In the genomic region with DNA sequence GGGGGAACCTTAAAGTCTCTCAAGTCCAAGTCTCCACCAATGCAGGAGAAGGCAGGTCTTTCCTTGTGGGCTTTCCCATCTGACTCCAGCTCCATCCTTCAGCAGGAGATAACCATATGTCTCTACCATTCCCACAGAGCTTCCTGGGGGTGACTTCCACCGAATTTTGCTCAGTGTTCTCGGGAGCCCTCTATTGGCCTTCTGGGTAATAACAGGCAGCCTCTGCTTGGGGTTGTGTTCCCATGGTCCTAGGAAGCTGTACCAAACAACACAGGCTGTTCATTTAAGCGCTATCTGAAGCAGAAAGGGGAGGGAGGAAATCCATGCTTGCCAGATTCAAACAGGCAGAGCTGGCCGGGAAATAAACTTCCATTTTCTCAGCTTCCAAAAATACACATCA, we compare ENCODE assay signal across 7 mouse cellular contexts.
DNase-seq lines count a peak whose midpoint lies in the region; TF ChIP-seq lines count a peak whose summit lies in the region.

No protein-coding gene starts in this region.

- H3K36me3 ChIP-seq in CH12.LX (replicated peaks in 1 of 2; ENCODE audit: control insufficient read depth in 1 of 2, insufficient read depth in 1 of 2, low read length in 1 of 2) (no peaks in the 10 kb centered on the region), MEL (ENCODE audit: control insufficient read depth in 1 of 2, insufficient read depth in 2 of 2, low read length in 2 of 2) (no peaks in the 10 kb centered on the region)

- TF ChIP-seq CTCF in CH12.LX (conservative IDR thresholded peaks at IDR 0.05 in 1 of 2, IDR thresholded peaks at IDR 0.05 in 1 of 2; ENCODE audit: low read depth in 2 of 2, low read length in 2 of 2), result peak; percentile 69 to 72
- TF ChIP-seq CTCF in MEL (IDR thresholded peaks at IDR 0.05 in 2 of 3, conservative IDR thresholded peaks at IDR 0.05 in 1 of 3; ENCODE audit: control insufficient read depth in 1 of 3, insufficient read depth in 1 of 3, low read depth in 2 of 3, low read length in 3 of 3, poor library complexity in 1 of 3, severe bottlenecking in 1 of 3), result peak; percentile 5 to 26 (median 17); a peak in 3 of 6 replicates
- TF ChIP-seq CTCF in lung, adult 2 months (IDR thresholded peaks at IDR 0.05; ENCODE audit: insufficient read depth, low read length), result peak; percentile 45

- no peak for TF ChIP-seq EP300 in CH12.LX (IDR thresholded peaks at IDR 0.05; ENCODE audit: low read length)
- no peak for TF ChIP-seq EP300 in MEL (IDR thresholded peaks at IDR 0.05; ENCODE audit: low read depth in 1 of 2, low read length in 2 of 2)

- H3K9ac ChIP-seq in CH12.LX (ENCODE audit: insufficient read depth, low read depth) (no peak overlapping the region), MEL (ENCODE audit: control insufficient read depth, low read depth, low read length, poor library complexity, severe bottlenecking) (no peak overlapping the region)

- H3K79me2 ChIP-seq in CH12.LX (replicated peaks; ENCODE audit: control insufficient read depth, extremely low read depth, insufficient read depth, poor library complexity, severe bottlenecking) (no peaks in the 10 kb centered on the region), MEL (ENCODE audit: control insufficient read depth, insufficient read depth, low read length, poor library complexity) (no peaks in the 10 kb centered on the region)

- dilution Hi-C loops in CH12.LX (cut with MboI; ENCODE audit: extremely low pct_ligation_motif_present, extremely low pct_unique_long_range_greater_than_20kb, low sequenced_read_pairs), result no loop called here

- DNase-seq in CH12.LX (ENCODE audit: extremely low read depth), result peak; percentile 45
- DNase-seq in MEL (ENCODE audit: low read depth, low spot score), result peak; percentile 2
- DNase-seq in cerebellum, postnatal 10 days, result peak; percentile 81 to 83
- peak; percentile 31 for DNase-seq in gastrocnemius, adult 18-20 months (ENCODE audit: low spot score)
- peak; percentile 39 to 69 for DNase-seq in kidney, postnatal 36 days
- DNase-seq in lung, adult 2 months, result peak; percentile 28
- peak; percentile 83 to 86 for DNase-seq in right cerebral cortex, adult 2 months (ENCODE audit: low spot score in 2 of 2)

- no peaks in the 10 kb centered on the region for H3K9me3 ChIP-seq in CH12.LX (replicated peaks; ENCODE audit: low read length)
- H3K9me3 ChIP-seq in MEL (replicated peaks; ENCODE audit: insufficient read depth, low read length), result no peaks in the 10 kb centered on the region

- 10% methylated on average over 4 of the region's 4 CpGs for WGBS in lung, adult 2 months

- H3K27me3 ChIP-seq in CH12.LX (replicated peaks), result no peaks in the 10 kb centered on the region
- H3K27me3 ChIP-seq in MEL (ENCODE audit: control insufficient read depth in 1 of 2, insufficient read depth in 2 of 2, low read length in 2 of 2), result no peaks in the 10 kb centered on the region

- H3K27ac ChIP-seq in CH12.LX (ENCODE audit: insufficient read depth, low read depth) (no peak overlapping the region), MEL (ENCODE audit: control insufficient read depth, low read depth, low read length) (no peak overlapping the region)

- TF ChIP-seq POLR2A in CH12.LX (IDR thresholded peaks at IDR 0.05; ENCODE audit: low read depth, low read length), result no peak
- no peak for TF ChIP-seq POLR2A in MEL (IDR thresholded peaks at IDR 0.05; ENCODE audit: control insufficient read depth in 1 of 2, insufficient read depth in 1 of 2, low read depth in 1 of 2, low read length in 2 of 2, poor library complexity in 1 of 2)
- TF ChIP-seq POLR2A in lung, adult 2 months (IDR thresholded peaks at IDR 0.05; ENCODE audit: borderline replicate concordance, extremely low read depth, low read depth, low read length), result no peak

- peaks cover 8 to 43% of the 10 kb centered on the region in 2 experiments for H3K4me1 ChIP-seq in CH12.LX (ENCODE audit: control insufficient read depth in 1 of 2, insufficient read depth in 2 of 2)
- no peaks in the 10 kb centered on the region for H3K4me1 ChIP-seq in MEL (ENCODE audit: control insufficient read depth in 1 of 2, insufficient read depth in 2 of 2, low read length in 2 of 2)
- H3K4me1 ChIP-seq in lung, adult 2 months (ENCODE audit: control insufficient read depth, insufficient read depth, low read length), result no peaks in the 10 kb centered on the region

- in situ Hi-C loops in CH12.LX (cut with MboI; ENCODE audit: low pct_ligation_motif_present, low pct_unique_long_range_greater_than_20kb, low sequenced_read_pairs), result loop anchor here (25.0 kb wide), 1 partner anchor 585 kb away; no protein-coding TSS in a partner anchor

- TF ChIP-seq RAD21 in CH12.LX (IDR thresholded peaks at IDR 0.05; ENCODE audit: low read depth, low read length), result peak; percentile 71
- peak; percentile 4 for TF ChIP-seq RAD21 in MEL (IDR thresholded peaks at IDR 0.05; ENCODE audit: low read depth, low read length)

- no peak overlapping the region for H3K4me2 ChIP-seq in CH12.LX (ENCODE audit: insufficient read depth, low read depth, poor library complexity, severe bottlenecking)

- H3K4me3 ChIP-seq in CH12.LX (replicated peaks in 1 of 3; ENCODE audit: low read depth in 2 of 3, low read length in 2 of 3, poor library complexity in 1 of 3) (no peak overlapping the region), MEL (ENCODE audit: control insufficient read depth in 1 of 2, insufficient read depth in 1 of 2, low read depth in 2 of 2, low read length in 2 of 2) (no peak overlapping the region)
- no peak overlapping the region for H3K4me3 ChIP-seq in lung, adult 2 months (replicated peaks; ENCODE audit: extremely low read depth, low read depth, low read length)

TF ChIP-seq in CH12.LX, 34 proteins besides CTCF, POLR2A, EP300 and RAD21:
- TF ChIP-seq SMC3 (IDR thresholded peaks at IDR 0.05; ENCODE audit: low read depth, low read length), result peak; percentile 66
- no peak for TF ChIP-seq ZKSCAN1 (IDR thresholded peaks at IDR 0.05; ENCODE audit: borderline replicate concordance, low read depth, low read length)

TF ChIP-seq in MEL, 35 proteins besides CTCF, POLR2A, EP300 and RAD21:
- TF ChIP-seq MXI1 (IDR thresholded peaks at IDR 0.05; ENCODE audit: low read depth, low read length) (no peak), ZMIZ1 (IDR thresholded peaks at IDR 0.05; ENCODE audit: low read depth, low read length) (no peak), HCFC1 (IDR thresholded peaks at IDR 0.05; ENCODE audit: low read depth, low read length) (no peak), ZC3H11A (IDR thresholded peaks at IDR 0.05; ENCODE audit: low read depth, low read length) (no peak), KAT2A (conservative IDR thresholded peaks at IDR 0.05; ENCODE audit: low read depth, low read length) (no peak), ETS1 (IDR thresholded peaks at IDR 0.05; ENCODE audit: low read depth, low read length) (no peak), ZKSCAN1 (IDR thresholded peaks at IDR 0.05; ENCODE audit: low read depth, low read length) (no peak), CHD2 (IDR thresholded peaks at IDR 0.05; ENCODE audit: low read length) (no peak), MAZ (IDR thresholded peaks at IDR 0.05; ENCODE audit: low read depth, low read length) (no peak), BHLHE40 (IDR thresholded peaks at IDR 0.05; ENCODE audit: borderline replicate concordance, low read depth, low read length) (no peak), UBTF (IDR thresholded peaks at IDR 0.05; ENCODE audit: borderline replicate concordance, insufficient read depth, low read depth, low read length) (no peak), MAX (IDR thresholded peaks at IDR 0.05; ENCODE audit: low read length) (no peak), POLR2AphosphoS2 (IDR thresholded peaks at IDR 0.05; ENCODE audit: low read length) (no peak), GABPA (IDR thresholded peaks at IDR 0.05; ENCODE audit: low read depth, low read length) (no peak), CHD1 (IDR thresholded peaks at IDR 0.05; ENCODE audit: low read depth, low read length) (no peak), MYB (IDR thresholded peaks at IDR 0.05; ENCODE audit: low read depth, low read length) (no peak), POLR2AphosphoS5 (IDR thresholded peaks at IDR 0.05; ENCODE audit: borderline replicate concordance, low read depth, low read length) (no peak)

Comparison
In these comparisons a context has a peak if more than half of its experiments do, and no peak if none do; other contexts are left out.
1. DNase-seq: peak in every context shown above with its lines; median percentile 84 in right cerebral cortex, adult 2 months; 82 in cerebellum, postnatal 10 days; 54 in kidney, postnatal 36 days; 45 in CH12.LX; 31 in gastrocnemius, adult 18-20 months; 28 in lung, adult 2 months; 2 in MEL.
2. CTCF ChIP-seq: peak in every context shown above with its lines; median percentile 70 in CH12.LX; 45 in lung, adult 2 months; 17 in MEL.